Mouse (Mus musculus) megakaryocyte, adult 5-6 weeks (primary cell): ENCODE results near the gene Wnt9a. TPM values are rescaled to one million over a fixed set of nuclear protein-coding genes. Genes with fewer than 3 reads are reported as not detected.
A peak's percentile ranks its signal among the peaks of the same experiment; 100 is the strongest.

Experiments
- ATAC-seq: 2 replicates; pipeline ENCODE4 v1.8.0; 2016; ENCODE audit warnings: mild to moderate bottlenecking, inconsistent platforms; ENCODE audit not compliant: poor library complexity, severe bottlenecking
- total RNA-seq, 2 experiments: library from RNA; stranded (forward) in 1 of 2; stranded (reverse) in 1 of 2; fragments of 153-499, 151-499 nt in 1 of 2; fragments of 221-1000, 200-1000 nt in 1 of 2; gene quantifications; 2 replicates each; pipeline versions ENCODE4 v1.2.3 to v1.2.4; 2015 to 2017

The Wnt9a gene
- total RNA-seq, 2 experiments from 2014 or later: not detected

GRCm38 (mm10) chr11:59302700-59303569 lies 3.8 kb upstream of the Wnt9a start:
- ATAC-seq: peak; percentile 78

- no peak for ATAC-seq
These were observed 1.5 kb upstream of the Wnt9a start for GRCm38 (mm10) chr11:59305008-59305820.

GRCm38 (mm10) chr11:59305821-59306215 lies 910 bp upstream of the Wnt9a start:
- ATAC-seq: no peak

GRCm38 (mm10) chr11:59307422-59308163 lies 865 bp downstream of the Wnt9a start:
- peak; percentile 77 for ATAC-seq

GRCm38 (mm10) chr11:59308164-59308542 lies 1.4 kb downstream of the Wnt9a start:
- no peak for ATAC-seq

- ATAC-seq: no peak
These were observed 1.9 kb downstream of the Wnt9a start for GRCm38 (mm10) chr11:59308625-59309024.

GRCm38 (mm10) chr11:59309106-59309805 lies 2.5 kb downstream of the Wnt9a start:
- no peak for ATAC-seq

GRCm38 (mm10) chr11:59309976-59310375 lies 3.2 kb downstream of the Wnt9a start:
- no peak for ATAC-seq

GRCm38 (mm10) chr11:59312060-59312459 lies 5.3 kb downstream of the Wnt9a start:
- ATAC-seq: no peak

GRCm38 (mm10) chr11:59312501-59312900 lies 5.8 kb downstream of the Wnt9a start:
- no peak for ATAC-seq

- no peak for ATAC-seq
These were observed 6.5 kb downstream of the Wnt9a start for GRCm38 (mm10) chr11:59313029-59313811.

- no peak for ATAC-seq
These were observed 7.2 kb downstream of the Wnt9a start for GRCm38 (mm10) chr11:59313944-59314343.

GRCm38 (mm10) chr11:59316517-59316916 lies 9.8 kb downstream of the Wnt9a start:
- no peak for ATAC-seq

GRCm38 (mm10) chr11:59322988-59323387 lies 16.3 kb downstream of the Wnt9a start:
- no peak for ATAC-seq

GRCm38 (mm10) chr11:59324777-59325176 lies 18.0 kb downstream of the Wnt9a start:
- ATAC-seq: no peak

- ATAC-seq: no peak
These were observed 20.9 kb downstream of the Wnt9a start for GRCm38 (mm10) chr11:59327625-59328024.

- no peak for ATAC-seq
These were observed 22.9 kb downstream of the Wnt9a start for GRCm38 (mm10) chr11:59329616-59330015.

GRCm38 (mm10) chr11:59330560-59330959 lies 23.8 kb downstream of the Wnt9a start:
- ATAC-seq: 0 out of 2 replicates have a peak, but pooled peaks have one; percentile 47

GRCm38 (mm10) chr11:59331167-59331869 lies 24.6 kb downstream of the Wnt9a start:
- ATAC-seq: no peak
